Mouse (Mus musculus) frontal cortex, postnatal 25 days (tissue): ENCODE data around the gene Mapk14.
"Not testable (repeated sequence)": the region's sequence is repeated elsewhere in the genome, so short reads cannot be mapped to it uniquely, and the experiment has no call there.

Source experiments
- DNase-seq, 2 experiments: peaks; one replicate each; pipeline ENCODE4 v3.0.0; 2022; ENCODE audit warnings: low spot score in 2 of 2

The Mapk14 gene

GRCm38 (mm10) chr17:28698245-28698644 lies 7.1 kb downstream of the Mapk14 start:
- DNase-seq: no peak

- DNase-seq: no peak
Measured at GRCm38 (mm10) chr17:28698672-28699071, 7.5 kb downstream of the Mapk14 start.

- no peak for DNase-seq
Measured at GRCm38 (mm10) chr17:28699789-28700188, 8.7 kb downstream of the Mapk14 start.

GRCm38 (mm10) chr17:28701171-28701570 lies 10.0 kb downstream of the Mapk14 start:
- no peak for DNase-seq

- DNase-seq: no peak
Measured at GRCm38 (mm10) chr17:28701737-28702136, 10.6 kb downstream of the Mapk14 start.

GRCm38 (mm10) chr17:28702646-28703045 lies 11.5 kb downstream of the Mapk14 start:
- no peak for DNase-seq

GRCm38 (mm10) chr17:28706697-28707096 lies 15.6 kb downstream of the Mapk14 start:
- no peak for DNase-seq

- DNase-seq: no peak
Measured at GRCm38 (mm10) chr17:28707136-28707627, 16.1 kb downstream of the Mapk14 start.

- DNase-seq: no peak
Measured at GRCm38 (mm10) chr17:28707816-28708215, 16.7 kb downstream of the Mapk14 start.

GRCm38 (mm10) chr17:28708989-28709388 lies 17.9 kb downstream of the Mapk14 start:
- no peak for DNase-seq

- DNase-seq: no peak
Measured at GRCm38 (mm10) chr17:28709552-28710290, 18.6 kb downstream of the Mapk14 start.

- no peak for DNase-seq
Measured at GRCm38 (mm10) chr17:28710291-28710688, 19.2 kb downstream of the Mapk14 start.

GRCm38 (mm10) chr17:28711237-28711636 lies 20.1 kb downstream of the Mapk14 start:
- DNase-seq: no peak

- no peak for DNase-seq
Measured at GRCm38 (mm10) chr17:28712305-28712704, 21.2 kb downstream of the Mapk14 start.

GRCm38 (mm10) chr17:28714006-28714405 lies 22.9 kb downstream of the Mapk14 start:
- DNase-seq: no peak

- DNase-seq: no peak
Measured at GRCm38 (mm10) chr17:28715832-28716548, 24.9 kb downstream of the Mapk14 start.

GRCm38 (mm10) chr17:28717535-28717934 lies 26.4 kb downstream of the Mapk14 start:
- DNase-seq: no peak

- DNase-seq: no peak
Measured at GRCm38 (mm10) chr17:28725783-28726182, 34.7 kb downstream of the Mapk14 start, which contains the start of gene AC170998.1. Gene AC170998.1 (plus strand): TSS chr17:28726083.

- DNase-seq: not testable (repeated sequence)
Measured at GRCm38 (mm10) chr17:28727511-28727910, 36.4 kb downstream of the Mapk14 start.

GRCm38 (mm10) chr17:28735317-28736105 lies 44.4 kb downstream of the Mapk14 start:
- DNase-seq: no peak

GRCm38 (mm10) chr17:28736486-28736885 lies 45.4 kb downstream of the Mapk14 start:
- no peak for DNase-seq

GRCm38 (mm10) chr17:28737973-28738372 lies 46.8 kb downstream of the Mapk14 start:
- no peak for DNase-seq
